Mouse (Mus musculus) megakaryocyte, embryonic 14.5 days (primary cell): ENCODE data around the gene Hjurp. TPM values are rescaled to one million over a fixed set of nuclear protein-coding genes. Genes with fewer than 3 reads are reported as not detected.

Experiments
- H3K27me3 ChIP-seq: replicated peaks from 2 replicates; pipeline ENCODE3; 2012; ENCODE audit warnings: inconsistent platforms
- H3K36me3 ChIP-seq: replicated peaks from 2 replicates; pipeline ENCODE3; 2012; ENCODE audit warnings: low read length, inconsistent platforms, mixed read lengths
- H3K4me1 ChIP-seq: 2 replicates; pipeline ENCODE4 v1.6.1; 2012; ENCODE audit warnings: inconsistent platforms
- H3K4me3 ChIP-seq: replicated peaks from 2 replicates; pipeline ENCODE3; 2012; ENCODE audit warnings: moderate library complexity, mild to moderate bottlenecking, inconsistent platforms
- H3K9me3 ChIP-seq: 2 replicates; pipeline ENCODE4 v1.6.1; 2012; ENCODE audit warnings: inconsistent platforms
- FLI1 ChIP-seq: IDR thresholded peaks from 2 replicates; pipeline ENCODE4 v1.6.1; 2012; ENCODE audit warnings: low read length, inconsistent platforms, mixed read lengths
- GATA1 ChIP-seq: IDR thresholded peaks from 3 replicates; pipeline ENCODE4 v1.6.1; 2012; ENCODE audit warnings: mixed read lengths, low read length, inconsistent platforms, borderline replicate concordance
- polyA plus RNA-seq: library from polyadenylated mRNA; stranded (reverse); fragments of >175 nt; gene quantifications from 2 replicates; pipeline ENCODE4 v1.2.3, GENCODE M21; 2012; ENCODE audit warnings: low replicate concordance; ENCODE audit not compliant: insufficient read depth

Hjurp gene
- polyA plus RNA-seq, 1 experiment, result 2.4 TPM

- H3K9me3 ChIP-seq, result peaks cover 34% of the 10 kb centered on the region; the same call in 1 of the 2 replicates
- no peaks in the 10 kb centered on the region for H3K36me3 ChIP-seq
- TF ChIP-seq GATA1, result no peak
- no peak for TF ChIP-seq FLI1
- H3K27me3 ChIP-seq, result no peaks in the 10 kb centered on the region
- no peak overlapping the region for H3K4me3 ChIP-seq
- H3K4me1 ChIP-seq, result no peaks in the 10 kb centered on the region
Measured at GRCm38 (mm10) chr1:88306543-88306942, 29.1 kb upstream of the Hjurp start.

GRCm38 (mm10) chr1:88305018-88305795 lies 27.8 kb upstream of the Hjurp start:
- peaks cover 46% of the 10 kb centered on the region for H3K9me3 ChIP-seq
- peaks cover 1% of the 10 kb centered on the region for H3K27me3 ChIP-seq
- no peaks in the 10 kb centered on the region for H3K4me1 ChIP-seq
- TF ChIP-seq GATA1 (no peak), FLI1 (no peak)
- no peak overlapping the region for H3K4me3 ChIP-seq
- H3K36me3 ChIP-seq, result no peaks in the 10 kb centered on the region

GRCm38 (mm10) chr1:88304261-88304985 lies 27.0 kb upstream of the Hjurp start:
- H3K27me3 ChIP-seq, result peaks cover 3% of the 10 kb centered on the region
- no peak overlapping the region for H3K4me3 ChIP-seq
- no peak for TF ChIP-seq FLI1
- TF ChIP-seq GATA1, result no peak
- no peaks in the 10 kb centered on the region for H3K36me3 ChIP-seq
- no peaks in the 10 kb centered on the region for H3K4me1 ChIP-seq
- H3K9me3 ChIP-seq, result peaks cover 46% of the 10 kb centered on the region

- H3K27me3 ChIP-seq, result peaks cover 4% of the 10 kb centered on the region
- TF ChIP-seq GATA1 (no peak), FLI1 (no peak)
Measured at GRCm38 (mm10) chr1:88303762-88304161, 26.3 kb upstream of the Hjurp start.

GRCm38 (mm10) chr1:88302057-88302740 lies 24.8 kb upstream of the Hjurp start:
- TF ChIP-seq GATA1, result no peak
- no peak for TF ChIP-seq FLI1
- no peaks in the 10 kb centered on the region for H3K4me1 ChIP-seq
- H3K9me3 ChIP-seq, result peaks cover 40% of the 10 kb centered on the region
- H3K36me3 ChIP-seq, result no peaks in the 10 kb centered on the region
- H3K27me3 ChIP-seq, result peaks cover 4% of the 10 kb centered on the region
- H3K4me3 ChIP-seq, result no peak overlapping the region

More at GRCm38 (mm10) chr1:88303762-88304161, 26.3 kb upstream of the Hjurp start:
- Histone ChIP-seq H3K4me1 (no peaks in the 10 kb centered on the region), H3K4me3 (no peak overlapping the region), H3K9me3 (peaks cover 41% of the 10 kb centered on the region), H3K36me3 (no peaks in the 10 kb centered on the region)

- Histone ChIP-seq H3K4me3 (no peak overlapping the region), H3K9me3 (peaks cover 35% of the 10 kb centered on the region), H3K4me1 (no peaks in the 10 kb centered on the region), H3K36me3 (no peaks in the 10 kb centered on the region), H3K27me3 (peaks cover 4% of the 10 kb centered on the region)
- TF ChIP-seq FLI1, result no peak
- no peak for TF ChIP-seq GATA1
Measured at GRCm38 (mm10) chr1:88301121-88302014, 23.9 kb upstream of the Hjurp start.

- Histone ChIP-seq H3K27me3 (peaks cover 4% of the 10 kb centered on the region), H3K36me3 (no peaks in the 10 kb centered on the region), H3K4me1 (no peaks in the 10 kb centered on the region), H3K9me3 (peaks cover 43% of the 10 kb centered on the region), H3K4me3 (peak overlapping the region; percentile 5)
- TF ChIP-seq FLI1 (no peak), GATA1 (no peak)
Measured at GRCm38 (mm10) chr1:88300301-88301050, 23.0 kb upstream of the Hjurp start.

GRCm38 (mm10) chr1:88299529-88299945 lies 22.1 kb upstream of the Hjurp start:
- Histone ChIP-seq H3K9me3 (peaks cover 43% of the 10 kb centered on the region), H3K36me3 (no peaks in the 10 kb centered on the region), H3K4me3 (no peak overlapping the region), H3K4me1 (no peaks in the 10 kb centered on the region), H3K27me3 (peaks cover 4% of the 10 kb centered on the region)
- TF ChIP-seq FLI1 (no peak), GATA1 (no peak)
